Mouse (Mus musculus): ENCODE results near the gene Enkd1.

DNA sequence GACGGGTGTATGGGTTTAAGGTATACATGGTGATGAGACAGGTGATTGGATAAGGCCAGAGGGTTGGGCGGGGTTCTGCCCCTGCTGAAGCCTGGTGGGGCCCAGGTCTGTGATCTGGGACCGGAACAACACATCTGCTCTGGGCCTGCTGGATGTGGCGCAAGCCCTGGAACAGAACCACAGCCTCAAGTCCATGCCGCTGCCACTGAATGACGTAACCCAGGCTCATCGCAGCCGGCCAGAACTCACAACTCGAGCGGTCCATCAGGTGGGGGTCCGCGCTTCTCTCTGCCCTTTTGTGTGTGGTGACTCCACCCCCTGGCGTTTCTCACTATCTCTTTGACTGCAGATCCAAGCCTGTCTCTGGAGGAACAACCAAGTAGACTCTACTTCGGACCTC is 17.0 kb downstream of the Enkd1 start:
- TF ChIP-seq MAX (IDR thresholded peaks at IDR 0.05) (no peak), MYOG (IDR thresholded peaks at IDR 0.05; ENCODE audit: control insufficient read depth, extremely low read depth, insufficient read length) (no peak)

Measured in C2C12 (cell line).